Mouse (Mus musculus) midbrain, embryonic 11.5 days (tissue): ENCODE measurements around the gene Baiap2l2. TPM values are rescaled to one million over a fixed set of nuclear protein-coding genes. Genes with fewer than 3 reads are reported as not detected.

Source experiments
- ATAC-seq: fragments of 200-750 bp; cut with Nextera tagmentation; 2 replicates; pipeline ENCODE4 v1.8.0; 2017; ENCODE audit warnings: moderate TSS enrichment, moderate library complexity; ENCODE audit not compliant: low FRiP score
- DNase-seq: peaks from one replicate; pipeline ENCODE4 v3.0.0; 2015; ENCODE audit warnings: low spot score; ENCODE audit errors: missing footprints
- H3K27ac ChIP-seq: fragments of 300-500 bp; sonication (generic); 2 replicates; pipeline ENCODE4 v1.5.1; 2014; ENCODE audit warnings: low read depth, low read length
- H3K27me3 ChIP-seq: fragments of 300-500 bp; sonication (generic); 2 replicates; pipeline ENCODE4 v1.6.1; 2014; ENCODE audit warnings: mild to moderate bottlenecking, low read length, moderate library complexity, mixed read lengths; ENCODE audit not compliant: control insufficient read depth, insufficient read depth
- H3K36me3 ChIP-seq: fragments of 300-500 bp; sonication (generic); 2 replicates; pipeline ENCODE4 v1.6.1; 2014; ENCODE audit warnings: mild to moderate bottlenecking, low read length, moderate library complexity, mixed read lengths; ENCODE audit not compliant: control insufficient read depth, insufficient read depth
- H3K4me1 ChIP-seq: fragments of 300-500 bp; sonication (generic); 2 replicates; pipeline ENCODE4 v1.6.1; 2014; ENCODE audit warnings: low read length; ENCODE audit not compliant: control insufficient read depth, insufficient read depth
- H3K4me2 ChIP-seq: fragments of 300-500 bp; sonication (generic); 2 replicates; pipeline ENCODE4 v1.6.1; 2014; ENCODE audit warnings: mild to moderate bottlenecking, moderate library complexity
- H3K4me3 ChIP-seq: fragments of 300-500 bp; sonication (generic); 2 replicates; pipeline ENCODE4 v1.5.1; 2014; ENCODE audit warnings: low read depth, low read length
- H3K9ac ChIP-seq: fragments of 300-500 bp; sonication (generic); 2 replicates; pipeline ENCODE4 v1.6.1; 2014; ENCODE audit warnings: low read length
- H3K9me3 ChIP-seq: fragments of 300-500 bp; sonication (generic); 2 replicates; pipeline ENCODE4 v1.6.1; 2016; ENCODE audit warnings: low read length; ENCODE audit not compliant: control insufficient read depth
- WGBS: fragments of 180-500 bp; shearing (Covaris S2); extraction: QIAGEN DNeasy Blood & Tissue Kit; methylation state at CpG from one replicate; pipeline ENCODE4 v1.1.7; 2014; 5-methylcytosine and 5-hydroxymethylcytosine counted together
- polyA plus RNA-seq: library from polyadenylated mRNA; unstranded; fragments of >200 nt; fragmentation: Nextera tagmentation; extraction: Ambion mirVana; gene quantifications from 2 replicates; pipeline ENCODE4 v1.2.1, GENCODE M21; 2014

Gene Baiap2l2
- polyA plus RNA-seq, 1 experiment from 2014 or later: 0.27 TPM

DNA sequence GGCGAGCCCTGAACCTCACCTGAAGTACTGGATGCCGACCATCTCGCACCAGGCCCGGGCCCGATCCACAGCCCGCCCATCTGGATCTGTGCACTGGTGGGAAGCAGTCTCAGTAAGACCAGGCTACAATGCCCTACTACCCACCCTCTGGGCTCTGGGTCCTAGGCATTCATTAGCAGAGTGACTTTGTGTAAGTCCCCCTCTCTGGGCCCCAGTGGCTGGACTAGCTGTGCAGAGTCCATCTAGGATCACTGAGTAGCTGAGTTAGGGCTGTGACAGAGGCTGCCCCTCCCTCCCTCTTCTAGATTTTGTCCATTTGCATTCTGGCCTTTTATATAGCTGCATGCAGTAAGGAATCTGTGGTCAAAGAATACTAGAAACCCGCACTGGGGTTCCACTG lies 1.8 kb upstream of the Baiap2l2 start:
- no peak overlapping the region for H3K9ac ChIP-seq
- ATAC-seq: no peak

DNA sequence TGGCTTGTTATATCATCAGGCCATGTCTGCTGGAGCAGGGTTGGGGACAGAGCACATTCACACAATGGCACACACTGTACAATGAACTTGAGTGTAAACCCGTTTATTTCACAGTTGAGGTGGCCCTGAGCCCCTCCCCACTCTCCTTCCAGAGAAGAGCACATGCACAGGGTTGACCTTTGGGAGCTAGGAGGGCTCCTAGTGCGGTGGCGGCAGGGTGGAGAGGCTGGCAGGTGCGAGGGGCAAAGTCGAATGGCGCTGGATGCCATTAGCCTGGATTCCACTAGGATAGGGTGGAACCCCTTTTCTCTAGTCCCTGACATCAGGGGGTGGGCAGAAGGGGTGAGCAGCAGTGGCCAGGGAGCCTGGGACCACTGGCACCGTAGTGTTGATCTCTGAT lies 804 bp upstream of the Baiap2l2 start:
- Histone ChIP-seq H3K4me2 (no peak overlapping the region), H3K4me3 (no peak overlapping the region), H3K27ac (no peak overlapping the region), H3K27me3 (no peaks in the 10 kb centered on the region), H3K36me3 (no peaks in the 10 kb centered on the region; the same call in 1 of the 2 replicates), H3K9ac (no peak overlapping the region), H3K9me3 (no peaks in the 10 kb centered on the region), H3K4me1 (no peaks in the 10 kb centered on the region)
- WGBS: 87% methylated on average over 7 of the region's 7 CpGs
- no peak for ATAC-seq
- DNase-seq: no peak

More for the DNA sequence above, 1.8 kb upstream of the Baiap2l2 start:
- H3K4me1 ChIP-seq: no peaks in the 10 kb centered on the region
- H3K9me3 ChIP-seq: no peaks in the 10 kb centered on the region
- H3K4me2 ChIP-seq: no peak overlapping the region
- no peaks in the 10 kb centered on the region; the same call in 1 of the 2 replicates for H3K36me3 ChIP-seq
- H3K4me3 ChIP-seq: no peak overlapping the region
- no peak for DNase-seq
- H3K27me3 ChIP-seq: no peaks in the 10 kb centered on the region
- H3K27ac ChIP-seq: no peak overlapping the region
- WGBS: 90% methylated on average over 7 of the region's 7 CpGs

DNA sequence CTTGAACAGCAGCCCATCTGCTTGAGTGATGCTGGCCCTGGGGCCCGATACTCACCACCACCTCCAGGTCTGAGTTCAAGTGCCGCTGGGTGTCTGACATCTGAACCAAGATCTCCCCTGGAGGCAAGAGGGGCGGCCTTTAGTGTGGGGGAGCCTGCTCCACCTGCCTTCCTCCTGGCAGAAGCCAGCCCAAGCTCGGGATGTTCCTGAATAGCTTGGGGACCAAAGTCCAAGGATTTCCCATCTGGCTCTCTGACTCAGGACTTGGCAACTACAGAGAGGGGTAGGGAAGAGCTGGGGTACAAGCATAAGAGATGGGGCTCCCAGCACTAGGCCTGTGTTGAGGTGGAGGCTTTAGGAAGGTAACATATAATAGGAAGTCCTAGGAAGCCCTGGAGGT lies 2.0 kb downstream of the Baiap2l2 start:
- H3K4me3 ChIP-seq: no peak overlapping the region
- no peak overlapping the region for H3K9ac ChIP-seq
- H3K36me3 ChIP-seq: no peaks in the 10 kb centered on the region; the same call in 1 of the 2 replicates
- no peaks in the 10 kb centered on the region for H3K4me1 ChIP-seq
- 90% methylated on average over 4 of the region's 4 CpGs for WGBS
- no peaks in the 10 kb centered on the region for H3K9me3 ChIP-seq
- DNase-seq (no peak), ATAC-seq (no peak)
- H3K27me3 ChIP-seq: no peaks in the 10 kb centered on the region
- no peak overlapping the region for H3K27ac ChIP-seq
- no peak overlapping the region for H3K4me2 ChIP-seq

DNA sequence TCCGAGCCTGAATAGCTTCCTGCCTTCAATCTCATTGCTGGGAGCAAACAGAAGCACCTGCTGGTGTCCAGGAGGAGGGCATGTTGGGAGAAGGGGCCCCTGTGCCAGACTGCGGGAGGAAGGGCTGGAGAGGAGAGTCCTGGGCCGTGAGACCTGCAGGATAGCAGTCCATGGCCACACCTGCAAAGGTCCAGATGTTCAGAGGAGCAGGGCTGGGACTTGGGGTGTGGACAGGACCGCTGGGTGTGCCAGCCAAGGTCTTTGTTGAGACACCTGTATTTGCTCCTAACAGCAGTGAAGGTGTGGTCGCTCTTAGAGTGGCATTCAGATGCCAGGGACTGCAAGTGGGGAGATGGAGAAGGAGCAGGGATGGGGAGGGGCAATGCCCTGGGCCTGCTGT lies 2.9 kb downstream of the Baiap2l2 start:
- Histone ChIP-seq H3K4me2 (no peak overlapping the region), H3K4me3 (no peak overlapping the region), H3K4me1 (no peaks in the 10 kb centered on the region), H3K36me3 (no peaks in the 10 kb centered on the region; the same call in 1 of the 2 replicates), H3K9ac (no peak overlapping the region), H3K9me3 (no peaks in the 10 kb centered on the region), H3K27ac (no peak overlapping the region), H3K27me3 (no peaks in the 10 kb centered on the region)
- WGBS: 80% methylated on average over 5 of the region's 5 CpGs
- DNase-seq: no peak
- ATAC-seq: no peak

DNA sequence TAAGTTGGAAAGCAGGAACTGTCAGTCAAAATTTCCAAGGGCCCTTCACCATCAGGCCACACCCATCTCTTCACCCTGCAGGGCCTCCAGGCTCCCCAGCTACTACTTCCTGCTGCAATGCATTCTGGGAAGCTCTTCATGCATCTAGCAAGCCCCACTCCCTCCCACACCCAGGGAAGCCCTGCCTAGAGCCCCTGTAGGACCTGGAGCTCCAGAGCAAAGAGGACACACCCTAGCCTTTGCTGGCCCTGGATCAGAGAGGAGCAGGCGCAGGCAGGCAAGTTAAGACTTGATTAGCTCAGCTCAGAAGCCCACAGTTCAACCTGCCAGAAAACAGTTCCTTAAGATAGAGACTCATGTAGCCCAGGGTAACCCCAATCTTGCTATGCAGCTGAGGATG lies 3.9 kb downstream of the Baiap2l2 start:
- Histone ChIP-seq H3K4me2 (no peak overlapping the region), H3K4me3 (no peak overlapping the region), H3K27me3 (no peaks in the 10 kb centered on the region), H3K4me1 (no peaks in the 10 kb centered on the region), H3K27ac (no peak overlapping the region), H3K9me3 (no peaks in the 10 kb centered on the region), H3K36me3 (no peaks in the 10 kb centered on the region; the same call in 1 of the 2 replicates), H3K9ac (no peak overlapping the region)
- ATAC-seq (no peak), DNase-seq (no peak)
- WGBS: 86% methylated on average over 1 of the region's 1 CpGs

DNA sequence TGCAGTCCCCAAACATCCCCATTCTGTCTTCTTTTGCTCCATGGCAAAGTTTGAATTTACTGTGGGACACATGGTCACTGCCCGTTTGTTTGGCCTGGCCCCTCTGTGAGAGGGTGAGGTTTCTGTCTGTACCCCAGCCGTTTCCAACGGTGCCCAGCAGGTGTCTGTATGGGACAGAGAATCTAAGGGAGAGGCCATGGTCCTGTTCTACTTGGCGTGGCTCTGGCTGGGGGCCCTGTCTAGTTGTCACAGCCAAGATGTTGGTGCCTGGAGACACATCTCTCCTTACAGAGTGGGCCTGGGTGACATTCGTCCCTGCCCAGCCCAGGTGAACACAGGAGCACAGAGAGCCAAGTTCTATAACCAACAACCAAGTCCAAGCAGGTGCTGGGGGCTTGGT lies 4.5 kb downstream of the Baiap2l2 start:
- H3K4me3 ChIP-seq: no peak overlapping the region

DNA sequence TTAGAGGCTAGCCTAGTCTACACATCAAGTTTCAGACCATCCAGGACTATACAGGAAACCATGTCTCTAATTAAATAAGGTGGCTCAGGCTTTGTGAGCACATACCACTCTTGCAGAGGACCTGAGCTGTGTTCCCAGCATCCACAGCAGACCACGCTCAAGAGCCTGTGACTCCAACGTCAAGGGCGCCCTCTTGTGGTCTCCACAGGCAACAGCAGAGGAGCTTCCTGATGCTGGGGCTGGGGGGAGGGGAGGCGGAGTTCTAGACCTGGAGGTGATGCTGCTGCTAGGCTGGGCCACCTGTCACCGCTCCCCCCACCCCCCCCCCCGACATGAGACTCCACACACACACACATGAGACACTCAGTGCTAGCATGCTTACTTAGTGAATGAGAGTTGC lies 5.1 kb downstream of the Baiap2l2 start:
- Histone ChIP-seq H3K9ac (no peak overlapping the region), H3K9me3 (no peaks in the 10 kb centered on the region), H3K36me3 (no peaks in the 10 kb centered on the region), H3K4me1 (no peaks in the 10 kb centered on the region), H3K4me3 (no peak overlapping the region), H3K4me2 (no peak overlapping the region), H3K27ac (no peak overlapping the region), H3K27me3 (no peaks in the 10 kb centered on the region)
- 20% methylated on average over 6 of the region's 6 CpGs for WGBS
- ATAC-seq: no peak
- DNase-seq: no peak

More for the DNA sequence above, 4.5 kb downstream of the Baiap2l2 start:
- no peak overlapping the region for H3K4me2 ChIP-seq
- no peaks in the 10 kb centered on the region for H3K36me3 ChIP-seq
- 66% methylated on average over 5 of the region's 5 CpGs for WGBS
- H3K27me3 ChIP-seq: no peaks in the 10 kb centered on the region
- no peak overlapping the region for H3K27ac ChIP-seq
- no peaks in the 10 kb centered on the region for H3K9me3 ChIP-seq
- DNase-seq (no peak), ATAC-seq (no peak)
- H3K9ac ChIP-seq: no peak overlapping the region
- H3K4me1 ChIP-seq: no peaks in the 10 kb centered on the region

DNA sequence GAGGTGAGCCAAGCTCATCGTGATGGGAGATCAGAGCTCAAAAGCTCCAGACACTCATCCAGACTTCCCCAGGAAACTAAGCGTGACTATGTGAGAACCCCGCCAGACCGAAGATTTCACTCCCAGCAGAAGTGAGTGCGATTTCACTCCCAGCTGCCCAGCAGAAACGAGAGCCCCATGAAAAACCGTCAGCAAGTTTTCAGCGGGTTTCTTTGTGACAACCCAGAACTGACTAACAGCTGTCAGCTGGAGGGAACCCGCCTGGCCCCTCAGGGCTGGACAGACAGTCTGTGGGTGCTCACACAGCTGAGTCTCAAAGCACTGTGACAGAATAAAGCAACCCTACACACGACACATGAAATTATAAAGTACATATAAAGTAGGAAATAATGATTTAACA lies 7.6 kb downstream of the Baiap2l2 start:
- WGBS: 76% methylated on average over 10 of the region's 10 CpGs
- Histone ChIP-seq H3K9me3 (no peaks in the 10 kb centered on the region), H3K4me3 (no peak overlapping the region), H3K27ac (no peak overlapping the region), H3K4me1 (no peaks in the 10 kb centered on the region), H3K27me3 (no peaks in the 10 kb centered on the region), H3K36me3 (no peaks in the 10 kb centered on the region), H3K4me2 (no peak overlapping the region), H3K9ac (no peak overlapping the region)
- no peak for ATAC-seq
- DNase-seq: no peak

DNA sequence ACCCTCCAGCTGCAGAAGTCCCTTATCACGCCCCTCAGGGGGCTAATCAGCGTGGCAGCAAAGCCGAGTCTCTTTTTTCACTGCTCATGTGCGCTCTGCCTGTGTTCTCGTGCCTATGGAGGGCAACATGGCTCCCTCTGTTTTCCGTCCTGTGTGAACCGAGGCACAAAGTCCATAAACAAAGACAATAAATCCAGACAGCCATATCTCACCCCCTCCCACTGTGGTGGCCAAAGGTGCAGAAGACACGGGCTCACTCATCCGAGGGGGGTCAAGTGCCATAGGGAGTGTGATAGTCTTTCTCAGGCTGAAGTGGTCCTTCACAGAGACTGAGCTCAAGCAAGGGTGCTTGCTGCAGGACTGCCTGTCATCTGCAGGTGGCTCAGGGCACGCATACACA lies 12.3 kb downstream of the Baiap2l2 start:
- DNase-seq (no peak), ATAC-seq (no peak)
- H3K4me3 ChIP-seq: no peak overlapping the region
- no peaks in the 10 kb centered on the region for H3K9me3 ChIP-seq
- H3K4me2 ChIP-seq: no peak overlapping the region
- WGBS: 59% methylated on average over 10 of the region's 10 CpGs
- H3K4me1 ChIP-seq: peaks cover 6% of the 10 kb centered on the region
- no peak overlapping the region for H3K27ac ChIP-seq
- H3K9ac ChIP-seq: no peak overlapping the region
- H3K27me3 ChIP-seq: 0 out of 2 replicates have a peak, but pooled peaks cover 3% of the 10 kb centered on the region
- H3K36me3 ChIP-seq: no peaks in the 10 kb centered on the region
